Mouse (Mus musculus) lung, embryonic 15.5 days (tissue): ENCODE measurements around the gene Cdc27. TPM values are rescaled to one million over a fixed set of nuclear protein-coding genes. Genes with fewer than 3 reads are reported as not detected.
A peak's percentile ranks its signal among the peaks of the same experiment; 100 is the strongest.

Experiments used
- ATAC-seq: fragments of 200-750 bp; cut with Nextera tagmentation; 2 replicates; pipeline ENCODE4 v1.8.0; 2017; ENCODE audit warnings: moderate number of reproducible peaks, borderline replicate concordance; ENCODE audit not compliant: low FRiP score, low TSS enrichment; ENCODE audit errors: extremely low read depth
- H3K27ac ChIP-seq: fragments of 300-500 bp; sonication (generic); 2 replicates; pipeline ENCODE4 v1.5.1; 2015; ENCODE audit warnings: moderate library complexity, mild to moderate bottlenecking, inconsistent platforms
- H3K27me3 ChIP-seq: fragments of 300-500 bp; sonication (generic); 2 replicates; pipeline ENCODE4 v1.6.1; 2015; ENCODE audit warnings: inconsistent platforms
- H3K36me3 ChIP-seq: fragments of 300-500 bp; sonication (generic); 2 replicates; pipeline ENCODE4 v1.6.1; 2015; ENCODE audit warnings: inconsistent platforms
- H3K4me1 ChIP-seq: fragments of 300-500 bp; sonication (generic); 2 replicates; pipeline ENCODE4 v1.6.1; 2015; ENCODE audit warnings: inconsistent platforms
- H3K4me2 ChIP-seq: fragments of 300-500 bp; sonication (generic); 2 replicates; pipeline ENCODE4 v1.6.1; 2015; ENCODE audit warnings: inconsistent platforms, mild to moderate bottlenecking, moderate library complexity
- H3K4me3 ChIP-seq: fragments of 300-500 bp; sonication (generic); 2 replicates; pipeline ENCODE4 v1.5.1; 2015; ENCODE audit warnings: mild to moderate bottlenecking, inconsistent platforms
- H3K9ac ChIP-seq: fragments of 300-500 bp; sonication (generic); 2 replicates; pipeline ENCODE4 v1.6.1; 2015; ENCODE audit warnings: inconsistent platforms
- H3K9me3 ChIP-seq: fragments of 300-500 bp; sonication (generic); 2 replicates; pipeline ENCODE4 v1.6.1; 2016; ENCODE audit warnings: inconsistent platforms
- WGBS: fragments of 180-500 bp; shearing (Covaris S2); methylation state at CpG from one replicate; pipeline ENCODE4 v1.1.7; 2015; 5-methylcytosine and 5-hydroxymethylcytosine counted together
- polyA plus RNA-seq: library from polyadenylated mRNA; unstranded; fragments of >200 nt; fragmentation: Nextera tagmentation; extraction: Ambion mirVana; gene quantifications from 2 replicates; pipeline ENCODE4 v1.2.1, GENCODE M21; 2015

Gene Cdc27
- 40.5 and 41.3 TPM in 2 replicates for polyA plus RNA-seq

DNA sequence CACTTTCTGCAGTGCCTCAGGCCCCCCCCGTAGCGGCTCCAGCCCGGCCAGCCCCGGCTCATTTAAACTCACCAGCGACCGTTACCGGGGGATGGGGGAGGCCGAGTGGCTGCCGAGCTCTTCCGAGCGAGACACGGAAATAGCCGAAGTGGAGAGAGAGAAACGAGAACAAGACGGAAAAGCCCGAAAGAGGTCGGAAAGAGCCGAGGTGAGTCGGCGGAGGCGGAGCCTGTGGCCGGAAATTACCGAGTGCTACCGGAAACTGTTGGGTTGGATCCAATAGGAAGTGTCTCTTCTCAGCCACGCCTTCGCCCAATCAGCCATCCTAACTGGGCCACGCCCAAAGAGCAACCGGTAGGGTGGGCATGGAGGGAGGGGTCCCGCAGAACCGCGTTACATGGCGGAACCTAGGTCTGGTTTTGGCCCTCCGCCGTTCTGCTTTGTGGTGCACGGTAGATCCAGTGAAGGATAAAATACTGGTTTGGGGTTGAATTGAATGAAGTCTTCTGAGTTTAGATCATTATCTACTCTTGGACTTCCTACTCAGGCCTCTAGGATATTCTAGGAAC, at the start of gene Cdc27, which contains the start of gene Myl4:
Cdc27 (minus strand) TSS at position 215 of the 569 bp plus-strand sequence.
Myl4 (plus strand) TSS at position 258 of the 569 bp plus-strand sequence.
- WGBS, result under 1% methylated on average over 35 of the region's 35 CpGs
- ATAC-seq, result peak; percentile 94
- Histone ChIP-seq H3K36me3 (no peaks in the 10 kb centered on the region), H3K27me3 (no peaks in the 10 kb centered on the region), H3K4me3 (peak within 1 kb of the TSS; percentile 89), H3K27ac (peak within 1 kb of the TSS; percentile 90), H3K4me1 (peaks cover 15% of the 10 kb centered on the region), H3K9me3 (no peaks in the 10 kb centered on the region), H3K9ac (peak within 1 kb of the TSS; percentile 100), H3K4me2 (peak within 1 kb of the TSS; percentile 70)

DNA sequence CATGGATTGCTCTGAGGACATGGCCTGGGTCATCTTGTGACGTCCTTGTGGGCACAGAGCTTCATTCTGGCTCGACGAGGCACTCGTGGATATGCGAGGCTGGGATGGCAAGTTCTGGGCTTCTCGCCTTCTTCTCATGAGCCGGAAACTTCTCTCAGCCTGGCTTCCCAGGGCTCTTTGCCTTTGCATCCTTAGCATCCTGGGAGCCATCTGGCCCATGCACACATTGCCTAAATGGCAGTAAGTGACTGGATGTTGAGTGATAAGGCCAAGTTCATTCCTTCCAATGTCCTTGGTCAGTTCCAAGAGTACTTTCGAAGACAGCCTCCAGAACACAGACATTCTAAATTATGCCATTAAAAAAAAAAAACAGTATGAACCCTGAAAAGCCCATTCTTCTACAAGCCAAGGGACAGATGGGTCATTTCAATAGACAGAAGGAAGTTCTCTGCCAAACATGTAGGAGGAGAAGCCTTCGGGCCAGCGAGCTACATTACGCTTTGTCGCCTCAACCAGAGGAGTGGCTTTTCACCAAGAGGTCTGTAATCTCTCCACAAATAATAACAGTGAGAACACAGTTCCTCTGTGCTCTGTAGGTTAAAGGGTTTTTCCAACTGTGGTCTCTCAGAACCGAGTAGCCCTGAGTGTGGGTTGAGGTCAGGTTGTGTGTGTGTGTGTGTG, 49.0 kb upstream of the Cdc27 start:
- Histone ChIP-seq H3K4me2 (no peak overlapping the region), H3K27me3 (no peaks in the 10 kb centered on the region), H3K9ac (no peak overlapping the region), H3K4me1 (peaks cover 7% of the 10 kb centered on the region; the same call in 1 of the 2 replicates), H3K36me3 (no peaks in the 10 kb centered on the region), H3K27ac (peak overlapping the region; percentile 41), H3K4me3 (no peak overlapping the region), H3K9me3 (no peaks in the 10 kb centered on the region)
- WGBS, result 54% methylated on average over 13 of the region's 13 CpGs
- ATAC-seq, result peak; percentile 86

DNA sequence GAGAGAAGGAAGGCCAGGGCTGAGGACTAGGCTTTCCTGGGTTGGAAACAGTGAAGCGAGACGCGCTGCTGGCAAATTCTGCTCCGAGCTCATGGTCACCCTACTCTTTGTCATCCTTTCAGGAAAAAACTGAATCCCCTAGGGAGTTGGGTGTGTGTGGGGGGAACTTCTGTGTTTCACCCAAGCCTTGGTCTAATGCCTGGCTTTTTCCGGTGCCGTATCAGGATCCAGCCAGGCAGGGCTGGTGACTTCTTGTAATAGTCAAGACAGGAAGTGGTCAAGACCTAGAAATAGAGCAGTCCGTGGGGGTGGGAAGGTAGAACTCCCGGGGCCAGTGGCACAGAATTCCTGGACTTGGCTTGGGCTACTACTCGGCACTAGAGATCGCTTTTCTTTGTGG, 45.9 kb upstream of the Cdc27 start:
- no peak overlapping the region for H3K27ac ChIP-seq
- H3K4me2 ChIP-seq, result no peak overlapping the region

GRCm38 (mm10) chr11:104592066-104592835, 41.8 kb upstream of the Cdc27 start:
- H3K4me3 ChIP-seq, result no peak overlapping the region
- no peak overlapping the region for H3K4me2 ChIP-seq
- H3K27me3 ChIP-seq, result no peaks in the 10 kb centered on the region
- no peak for ATAC-seq
- H3K9me3 ChIP-seq, result no peaks in the 10 kb centered on the region
- H3K9ac ChIP-seq, result no peak overlapping the region
- H3K27ac ChIP-seq, result 0 out of 2 replicates have a peak overlapping the region, but pooled peaks have one; percentile 11
- peaks cover 19% of the 10 kb centered on the region for H3K4me1 ChIP-seq
- no peaks in the 10 kb centered on the region for H3K36me3 ChIP-seq
- 46% methylated on average over 13 of the region's 13 CpGs for WGBS

More for the DNA sequence above, 45.9 kb upstream of the Cdc27 start:
- no peak for ATAC-seq
- 63% methylated on average over 10 of the region's 10 CpGs for WGBS
- Histone ChIP-seq H3K9me3 (no peaks in the 10 kb centered on the region), H3K9ac (no peak overlapping the region), H3K36me3 (no peaks in the 10 kb centered on the region), H3K27me3 (no peaks in the 10 kb centered on the region), H3K4me3 (no peak overlapping the region), H3K4me1 (peaks cover 12% of the 10 kb centered on the region)

- peak; percentile 78 for ATAC-seq
- no peak overlapping the region for H3K4me3 ChIP-seq
- H3K4me2 ChIP-seq, result no peak overlapping the region
- no peak overlapping the region for H3K27ac ChIP-seq
- H3K9ac ChIP-seq, result no peak overlapping the region
- H3K27me3 ChIP-seq, result no peaks in the 10 kb centered on the region
- H3K4me1 ChIP-seq, result peaks cover 16% of the 10 kb centered on the region
- no peaks in the 10 kb centered on the region for H3K9me3 ChIP-seq
- no peaks in the 10 kb centered on the region for H3K36me3 ChIP-seq
- under 1% methylated on average over 8 of the region's 8 CpGs for WGBS
Measured at GRCm38 (mm10) chr11:104590148-104590547, 39.7 kb upstream of the Cdc27 start.

GRCm38 (mm10) chr11:104589570-104589969, 39.1 kb upstream of the Cdc27 start:
- H3K27ac ChIP-seq, result no peak overlapping the region
- peaks cover 16% of the 10 kb centered on the region for H3K4me1 ChIP-seq
- no peak overlapping the region for H3K4me3 ChIP-seq
- no peak for ATAC-seq
- no peaks in the 10 kb centered on the region for H3K36me3 ChIP-seq
- no peak overlapping the region for H3K9ac ChIP-seq
- WGBS, result 67% methylated on average over 1 of the region's 1 CpGs
- no peak overlapping the region for H3K4me2 ChIP-seq
- no peaks in the 10 kb centered on the region for H3K9me3 ChIP-seq
- H3K27me3 ChIP-seq, result no peaks in the 10 kb centered on the region

DNA sequence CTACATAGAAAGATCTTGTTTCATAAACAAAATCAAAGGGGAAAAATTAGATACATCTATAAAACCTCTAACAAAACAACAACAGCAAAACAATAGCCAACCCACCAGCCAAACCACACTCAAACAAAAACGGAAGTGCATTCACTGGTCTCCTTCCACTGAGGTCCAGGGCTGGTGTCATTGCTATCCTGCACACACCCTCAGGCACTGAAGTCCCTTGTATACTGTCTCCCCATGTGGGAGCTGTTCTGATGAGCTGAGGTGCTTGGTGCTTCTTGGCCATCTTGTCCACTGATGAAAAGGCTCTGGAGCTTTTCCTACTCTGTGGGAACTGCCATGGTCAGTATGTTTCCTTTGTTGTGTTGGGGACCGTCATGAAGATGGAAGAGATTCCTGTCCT, 38.1 kb upstream of the Cdc27 start:
- Histone ChIP-seq H3K9ac (no peak overlapping the region), H3K4me1 (peaks cover 16% of the 10 kb centered on the region), H3K27me3 (no peaks in the 10 kb centered on the region), H3K27ac (no peak overlapping the region), H3K9me3 (no peaks in the 10 kb centered on the region), H3K4me2 (no peak overlapping the region), H3K36me3 (no peaks in the 10 kb centered on the region), H3K4me3 (no peak overlapping the region)
- WGBS, result 87% methylated on average over 2 of the region's 2 CpGs
- ATAC-seq, result no peak

GRCm38 (mm10) chr11:104587904-104588303, 37.5 kb upstream of the Cdc27 start:
- Histone ChIP-seq H3K4me1 (peaks cover 16% of the 10 kb centered on the region), H3K27me3 (no peaks in the 10 kb centered on the region), H3K36me3 (no peaks in the 10 kb centered on the region), H3K9me3 (no peaks in the 10 kb centered on the region), H3K9ac (no peak overlapping the region), H3K4me3 (no peak overlapping the region), H3K4me2 (no peak overlapping the region), H3K27ac (no peak overlapping the region)
- no peak for ATAC-seq
- 91% methylated on average over 9 of the region's 9 CpGs for WGBS

- Histone ChIP-seq H3K4me3 (no peak overlapping the region), H3K4me1 (peaks cover 8% of the 10 kb centered on the region), H3K27me3 (no peaks in the 10 kb centered on the region), H3K36me3 (no peaks in the 10 kb centered on the region), H3K9me3 (no peaks in the 10 kb centered on the region), H3K4me2 (no peak overlapping the region), H3K9ac (no peak overlapping the region), H3K27ac (no peak overlapping the region)
- 71% methylated on average over 5 of the region's 5 CpGs for WGBS
- ATAC-seq, result no peak
Measured at GRCm38 (mm10) chr11:104585495-104585894, 35.1 kb upstream of the Cdc27 start.

GRCm38 (mm10) chr11:104582630-104583364, 32.4 kb upstream of the Cdc27 start:
- H3K9me3 ChIP-seq, result no peaks in the 10 kb centered on the region
- H3K4me3 ChIP-seq, result no peak overlapping the region
- H3K36me3 ChIP-seq, result no peaks in the 10 kb centered on the region
- no peak overlapping the region for H3K4me2 ChIP-seq
- H3K27ac ChIP-seq, result no peak overlapping the region; the same call in 1 of the 2 replicates
- no peak overlapping the region for H3K9ac ChIP-seq
- H3K27me3 ChIP-seq, result no peaks in the 10 kb centered on the region
- ATAC-seq, result no peak
- 60% methylated on average over 13 of the region's 13 CpGs for WGBS
- peaks cover 13% of the 10 kb centered on the region for H3K4me1 ChIP-seq

- Histone ChIP-seq H3K36me3 (no peaks in the 10 kb centered on the region), H3K4me3 (no peak overlapping the region), H3K27ac (peak overlapping the region; percentile 75), H3K4me1 (peaks cover 13% of the 10 kb centered on the region), H3K9me3 (no peaks in the 10 kb centered on the region), H3K9ac (no peak overlapping the region), H3K4me2 (no peak overlapping the region), H3K27me3 (no peaks in the 10 kb centered on the region)
- whole genome bisulfite sequencing, result 62% methylated on average over 2 of the region's 2 CpGs
- ATAC-seq, result no peak
Measured at GRCm38 (mm10) chr11:104582308-104582606, 31.8 kb upstream of the Cdc27 start.
